Mouse (Mus musculus) E14TG2a.4 (cell line): ENCODE measurements around the gene Arhgap28.

Experiments used
- H3K27me3 ChIP-seq: 2 replicates; pipeline ENCODE4 v1.6.1; 2014; ENCODE audit warnings: low read length, control low read depth; ENCODE audit not compliant: insufficient read depth
- H3K36me3 ChIP-seq: 2 replicates; pipeline ENCODE4 v1.6.1; 2014; ENCODE audit warnings: low read length, control low read depth; ENCODE audit not compliant: insufficient read depth
- H3K4me1 ChIP-seq: replicated peaks from 2 replicates; pipeline ENCODE4 v1.6.1; 2014; ENCODE audit warnings: low read depth, low read length, control low read depth
- H3K4me3 ChIP-seq: replicated peaks from 2 replicates; pipeline ENCODE4 v1.5.1; 2014; ENCODE audit warnings: mild to moderate bottlenecking, low read length
- H3K9me3 ChIP-seq: 2 replicates; pipeline ENCODE4 v1.6.1; 2014; ENCODE audit warnings: low read length, control low read depth
- CTCF ChIP-seq: conservative IDR thresholded peaks from 2 replicates; pipeline ENCODE4 v1.5.1; 2014; ENCODE audit warnings: low read length
- NANOG ChIP-seq: IDR thresholded peaks from 2 replicates; pipeline ENCODE4 v1.6.1; 2014; ENCODE audit warnings: borderline replicate concordance, low read length, mixed read lengths
- POU5F1 ChIP-seq: IDR thresholded peaks from 2 replicates; pipeline ENCODE4 v1.6.1; 2014; ENCODE audit warnings: low read length, borderline replicate concordance

Gene Arhgap28

GRCm38 (mm10) chr17:67937050-67937449 lies 66.9 kb downstream of the Arhgap28 start:
- Histone ChIP-seq H3K4me1 (no peaks in the 10 kb centered on the region), H3K36me3 (no peaks in the 10 kb centered on the region), H3K4me3 (no peak overlapping the region), H3K9me3 (no peaks in the 10 kb centered on the region), H3K27me3 (no peaks in the 10 kb centered on the region)
- no peak for TF ChIP-seq NANOG
- TF ChIP-seq POU5F1 = no peak

- no peaks in the 10 kb centered on the region for H3K27me3 ChIP-seq
- H3K4me3 ChIP-seq = no peak overlapping the region
- TF ChIP-seq POU5F1 (no peak), NANOG (no peak), CTCF (no peak)
- H3K4me1 ChIP-seq = no peaks in the 10 kb centered on the region
- no peaks in the 10 kb centered on the region for H3K9me3 ChIP-seq
- H3K36me3 ChIP-seq = no peaks in the 10 kb centered on the region
Observed at GRCm38 (mm10) chr17:67935556-67935955, 68.4 kb downstream of the Arhgap28 start.

GRCm38 (mm10) chr17:67931396-67931795 lies 72.5 kb downstream of the Arhgap28 start:
- H3K9me3 ChIP-seq = no peaks in the 10 kb centered on the region
- H3K36me3 ChIP-seq = no peaks in the 10 kb centered on the region

GRCm38 (mm10) chr17:67930957-67931356 lies 73.0 kb downstream of the Arhgap28 start:
- H3K27me3 ChIP-seq = no peaks in the 10 kb centered on the region
- no peaks in the 10 kb centered on the region for H3K36me3 ChIP-seq
- TF ChIP-seq POU5F1 (no peak), CTCF (no peak), NANOG (no peak)
- no peak overlapping the region for H3K4me3 ChIP-seq
- H3K9me3 ChIP-seq = no peaks in the 10 kb centered on the region
- no peaks in the 10 kb centered on the region for H3K4me1 ChIP-seq

More at GRCm38 (mm10) chr17:67931396-67931795, 72.5 kb downstream of the Arhgap28 start:
- TF ChIP-seq NANOG (no peak), CTCF (no peak), POU5F1 (no peak)
- no peaks in the 10 kb centered on the region for H3K27me3 ChIP-seq
- no peaks in the 10 kb centered on the region for H3K4me1 ChIP-seq
- H3K4me3 ChIP-seq = no peak overlapping the region

GRCm38 (mm10) chr17:67930467-67930866 lies 73.5 kb downstream of the Arhgap28 start:
- H3K9me3 ChIP-seq = no peaks in the 10 kb centered on the region
- TF ChIP-seq NANOG = no peak
- TF ChIP-seq POU5F1 = no peak
- TF ChIP-seq CTCF = no peak
- H3K4me3 ChIP-seq = no peak overlapping the region
- no peaks in the 10 kb centered on the region for H3K27me3 ChIP-seq
- no peaks in the 10 kb centered on the region for H3K36me3 ChIP-seq
- no peaks in the 10 kb centered on the region for H3K4me1 ChIP-seq

GRCm38 (mm10) chr17:67928280-67928679 lies 75.6 kb downstream of the Arhgap28 start:
- Histone ChIP-seq H3K4me3 (no peak overlapping the region), H3K9me3 (no peaks in the 10 kb centered on the region), H3K36me3 (no peaks in the 10 kb centered on the region), H3K27me3 (no peaks in the 10 kb centered on the region), H3K4me1 (no peaks in the 10 kb centered on the region)
- no peak for TF ChIP-seq CTCF
- no peak for TF ChIP-seq POU5F1
- no peak for TF ChIP-seq NANOG

GRCm38 (mm10) chr17:67927864-67928263 lies 76.1 kb downstream of the Arhgap28 start:
- TF ChIP-seq POU5F1 (no peak), CTCF (no peak), NANOG (no peak)
- no peaks in the 10 kb centered on the region for H3K9me3 ChIP-seq

GRCm38 (mm10) chr17:67919959-67920358 lies 84.0 kb downstream of the Arhgap28 start:
- Histone ChIP-seq H3K4me3 (no peak overlapping the region), H3K27me3 (no peaks in the 10 kb centered on the region), H3K9me3 (no peaks in the 10 kb centered on the region), H3K4me1 (peaks cover 28% of the 10 kb centered on the region), H3K36me3 (no peaks in the 10 kb centered on the region)
- TF ChIP-seq NANOG = no peak
- TF ChIP-seq POU5F1 = no peak
- TF ChIP-seq CTCF = no peak

More at GRCm38 (mm10) chr17:67927864-67928263, 76.1 kb downstream of the Arhgap28 start:
- Histone ChIP-seq H3K36me3 (no peaks in the 10 kb centered on the region), H3K4me3 (no peak overlapping the region), H3K27me3 (no peaks in the 10 kb centered on the region), H3K4me1 (no peaks in the 10 kb centered on the region)

- Histone ChIP-seq H3K9me3 (no peaks in the 10 kb centered on the region), H3K27me3 (no peaks in the 10 kb centered on the region), H3K4me3 (no peak overlapping the region), H3K36me3 (no peaks in the 10 kb centered on the region), H3K4me1 (peaks cover 28% of the 10 kb centered on the region)
- TF ChIP-seq POU5F1 = no peak
- no peak for TF ChIP-seq CTCF
- no peak for TF ChIP-seq NANOG
Observed at GRCm38 (mm10) chr17:67918201-67918600, 85.7 kb downstream of the Arhgap28 start.

- no peak overlapping the region for H3K4me3 ChIP-seq
- no peaks in the 10 kb centered on the region for H3K36me3 ChIP-seq
- H3K4me1 ChIP-seq = peaks cover 28% of the 10 kb centered on the region
- no peaks in the 10 kb centered on the region for H3K27me3 ChIP-seq
- H3K9me3 ChIP-seq = no peaks in the 10 kb centered on the region
- TF ChIP-seq CTCF (no peak), POU5F1 (no peak)
Observed at GRCm38 (mm10) chr17:67916901-67917300, 87.0 kb downstream of the Arhgap28 start.
